Mouse (Mus musculus): Measurements from ENCODE around the gene Olfr1167. TPM values are rescaled to one million over a fixed set of nuclear protein-coding genes. Genes with fewer than 3 reads are reported as not detected.

Gene Olfr1167
- not detected for polyA plus RNA-seq (2017; shearing (Covaris generic))

DNA sequence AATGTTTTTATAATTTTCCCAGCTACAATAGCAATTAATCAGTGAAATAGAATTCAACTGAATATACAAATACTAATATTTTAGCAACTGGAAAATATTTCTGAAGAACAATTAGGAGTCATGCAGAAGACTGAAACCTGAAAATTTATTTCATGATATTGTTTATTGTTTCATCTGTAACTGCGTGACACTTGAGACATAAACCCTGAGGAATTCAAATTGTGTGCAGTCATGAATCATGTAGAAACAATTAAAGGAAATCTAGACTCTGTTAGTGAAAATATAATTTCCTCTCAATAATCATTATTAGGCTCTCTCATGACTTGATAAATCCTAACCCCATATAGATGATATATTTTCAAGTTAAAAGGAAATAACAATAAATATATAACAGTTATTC lies at the start of gene Olfr1167:
TSS of gene Olfr1167 (minus strand) at position 101 of the 400 bp plus-strand sequence.

DNA sequence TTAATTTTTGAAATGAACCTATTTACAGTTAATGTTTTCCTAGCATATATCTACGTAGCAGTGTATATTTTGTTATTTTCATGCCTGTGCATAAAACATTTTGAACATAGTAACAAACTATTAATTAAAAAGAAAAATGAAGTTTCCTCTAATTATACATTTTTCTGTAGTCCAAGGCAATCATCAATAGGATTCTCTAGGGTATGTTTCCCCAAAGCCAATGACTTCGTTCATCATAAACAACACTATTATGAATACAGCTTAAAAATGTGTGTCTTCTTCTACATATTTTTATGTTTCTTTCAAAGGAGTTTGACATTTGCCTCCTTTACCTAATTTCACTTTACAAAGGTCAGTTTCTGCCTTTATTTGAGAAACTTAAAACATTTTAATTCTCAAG lies 26.6 kb upstream of the Olfr1167 start, which contains the start of gene Olfr1168:
TSS of gene Olfr1168 (plus strand) at position 301 of the 400 bp plus-strand sequence.

DNA sequence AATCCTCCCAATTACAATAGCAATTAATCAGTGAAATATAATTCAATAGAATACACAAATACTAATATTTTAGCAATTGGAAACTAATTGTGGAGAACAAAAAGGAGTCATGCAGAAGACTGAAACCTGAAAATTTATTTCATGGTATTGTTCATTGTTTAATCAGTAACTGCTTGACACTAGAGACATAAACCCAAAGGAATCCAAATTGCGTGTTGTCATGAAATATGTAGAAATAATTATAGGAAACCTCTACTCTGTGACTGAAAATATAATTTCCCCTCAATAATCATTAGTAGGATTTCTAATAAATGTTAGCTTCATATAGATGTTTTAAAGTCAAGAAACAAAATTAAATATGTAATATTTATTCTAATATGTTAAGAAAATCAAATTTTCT lies 26.8 kb downstream of the Olfr1167 start, which contains the start of gene Olfr1166:
TSS of gene Olfr1166 (minus strand) at position 101 of the 400 bp plus-strand sequence.

Other genes starting within 250 kb of the Olfr1167 start
- gene Olfr1155, start 210.1 kb downstream of the Olfr1167 start, polyA plus RNA-seq (2017; shearing (Covaris generic)), result not detected
- 0.20 TPM for gene Olfr1156, start 202.1 kb downstream of the Olfr1167 start, polyA plus RNA-seq (2017; shearing (Covaris generic))
- not detected for gene Olfr1157, start 186.9 kb downstream of the Olfr1167 start, polyA plus RNA-seq (2017; shearing (Covaris generic))
- not detected for gene Olfr74, start 180.5 kb downstream of the Olfr1167 start, polyA plus RNA-seq (2017; shearing (Covaris generic))
- not detected for gene Olfr1158, start 165.1 kb downstream of the Olfr1167 start, polyA plus RNA-seq (2017; shearing (Covaris generic))
- gene Olfr1160, start 146.9 kb downstream of the Olfr1167 start, polyA plus RNA-seq (2017; shearing (Covaris generic)), result 0.16 TPM
- gene Olfr1161, start 132.4 kb downstream of the Olfr1167 start, polyA plus RNA-seq (2017; shearing (Covaris generic)), result not detected
- gene Olfr73, start 117.5 kb downstream of the Olfr1167 start, polyA plus RNA-seq (2017; shearing (Covaris generic)), result not detected
- gene Olfr1162, start 104.1 kb downstream of the Olfr1167 start, polyA plus RNA-seq (2017; shearing (Covaris generic)), result 0.10 TPM
- gene Olfr1163, start 83.4 kb downstream of the Olfr1167 start, polyA plus RNA-seq (2017; shearing (Covaris generic)), result not detected
- not detected for gene Olfr1164, start 61.2 kb downstream of the Olfr1167 start, polyA plus RNA-seq (2017; shearing (Covaris generic))
- not detected for gene Olfr1166, start 26.9 kb downstream of the Olfr1167 start, polyA plus RNA-seq (2017; shearing (Covaris generic))
- gene Olfr1168, start 26.7 kb upstream of the Olfr1167 start, polyA plus RNA-seq (2017; shearing (Covaris generic)), result not detected
- not detected for gene Olfr1170, start 73.1 kb upstream of the Olfr1167 start, polyA plus RNA-seq (2017; shearing (Covaris generic))
- 0.10 TPM for gene Olfr1173, start 124.7 kb upstream of the Olfr1167 start, polyA plus RNA-seq (2017; shearing (Covaris generic))
- gene Olfr1174-ps, start 159.9 kb upstream of the Olfr1167 start, polyA plus RNA-seq (2017; shearing (Covaris generic)), result not detected
- 0.09 TPM for gene Olfr1175-ps, start 172.0 kb upstream of the Olfr1167 start, polyA plus RNA-seq (2017; shearing (Covaris generic))
- not detected for gene Olfr1176, start 181.5 kb upstream of the Olfr1167 start, polyA plus RNA-seq (2017; shearing (Covaris generic))
- not detected for gene Olfr1177-ps, start 191.3 kb upstream of the Olfr1167 start, polyA plus RNA-seq (2017; shearing (Covaris generic))
- gene Olfr1178, start 231.9 kb upstream of the Olfr1167 start, polyA plus RNA-seq (2017; shearing (Covaris generic)), result 0.06 TPM

All from effector memory CD4-positive, alpha-beta T cell, adult 7 months (primary cell).